Mouse (Mus musculus): ENCODE measurements around the gene Rapgef5. TPM values are rescaled to one million over a fixed set of nuclear protein-coding genes. Genes with fewer than 3 reads are reported as not detected.

Rapgef5 gene
- polyA plus RNA-seq, 1 experiment from 2014 or later = 31.7 TPM

DNA sequence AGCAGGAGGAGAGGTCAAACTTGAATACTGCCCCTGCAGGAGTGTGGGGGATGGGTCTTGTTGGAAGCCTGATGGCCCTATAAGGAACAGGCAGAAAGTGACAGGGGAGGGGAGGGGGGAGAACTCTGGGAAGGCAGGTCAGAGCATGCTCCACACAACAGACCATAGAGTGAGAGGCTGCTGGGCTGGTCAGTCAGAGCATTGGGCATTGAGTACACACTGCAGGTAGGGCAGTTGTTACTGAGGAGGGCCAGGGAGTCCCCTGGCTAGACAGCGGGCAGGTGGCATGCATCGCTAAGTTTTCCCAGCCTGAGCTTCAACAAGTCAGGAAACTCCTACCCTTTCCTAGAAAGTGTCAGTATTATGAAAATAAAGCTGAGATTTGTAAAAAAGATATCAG is 106.7 kb downstream of the Rapgef5 start:
- no peak for ATAC-seq (ENCODE audit: low FRiP score)

DNA sequence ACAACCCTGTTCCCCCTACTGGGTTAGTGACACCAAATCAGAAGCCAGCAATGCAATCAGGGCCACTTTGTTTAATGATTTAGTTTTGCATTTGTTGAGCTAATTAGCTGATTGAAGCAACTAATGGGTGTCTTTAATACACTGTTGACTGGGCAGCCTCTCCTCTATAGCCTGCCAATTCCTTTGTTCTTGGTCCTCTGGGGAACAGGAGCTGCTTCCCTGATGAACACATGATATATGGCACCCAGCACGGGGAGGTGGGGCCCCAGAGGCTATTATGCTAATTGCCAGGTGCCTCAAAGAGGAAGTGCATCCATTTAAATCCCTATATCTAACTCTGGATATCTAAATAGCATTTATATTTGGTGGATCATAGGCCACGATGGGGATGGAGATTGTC is 111.0 kb downstream of the Rapgef5 start:
- Histone ChIP-seq H3K4me2 (no peak overlapping the region), H3K36me3 (no peaks in the 10 kb centered on the region), H3K9me3 (replicated peaks) (no peaks in the 10 kb centered on the region), H3K4me3 (replicated peaks) (no peak overlapping the region), H3K9ac (replicated peaks) (no peak overlapping the region), H3K27ac (replicated peaks) (no peak overlapping the region), H3K27me3 (replicated peaks) (peaks cover 9% of the 10 kb centered on the region; the same call in 1 of the 2 replicates), H3K4me1 (peaks cover 17% of the 10 kb centered on the region)
- ATAC-seq (ENCODE audit: low FRiP score) = peak; percentile 86
- WGBS = 11% methylated on average over 2 of the region's 2 CpGs

More for the DNA sequence above, 106.7 kb downstream of the Rapgef5 start:
- no peak overlapping the region for H3K27ac ChIP-seq (replicated peaks)
- H3K9ac ChIP-seq (replicated peaks) = no peak overlapping the region
- WGBS = 90% methylated on average over 2 of the region's 2 CpGs
- H3K4me3 ChIP-seq (replicated peaks) = no peak overlapping the region
- H3K27me3 ChIP-seq (replicated peaks) = peaks cover 6% of the 10 kb centered on the region; the same call in 1 of the 2 replicates
- no peaks in the 10 kb centered on the region for H3K9me3 ChIP-seq (replicated peaks)
- H3K36me3 ChIP-seq = no peaks in the 10 kb centered on the region
- no peak overlapping the region for H3K4me2 ChIP-seq
- H3K4me1 ChIP-seq = peaks cover 11% of the 10 kb centered on the region; the same call in 1 of the 2 replicates

DNA sequence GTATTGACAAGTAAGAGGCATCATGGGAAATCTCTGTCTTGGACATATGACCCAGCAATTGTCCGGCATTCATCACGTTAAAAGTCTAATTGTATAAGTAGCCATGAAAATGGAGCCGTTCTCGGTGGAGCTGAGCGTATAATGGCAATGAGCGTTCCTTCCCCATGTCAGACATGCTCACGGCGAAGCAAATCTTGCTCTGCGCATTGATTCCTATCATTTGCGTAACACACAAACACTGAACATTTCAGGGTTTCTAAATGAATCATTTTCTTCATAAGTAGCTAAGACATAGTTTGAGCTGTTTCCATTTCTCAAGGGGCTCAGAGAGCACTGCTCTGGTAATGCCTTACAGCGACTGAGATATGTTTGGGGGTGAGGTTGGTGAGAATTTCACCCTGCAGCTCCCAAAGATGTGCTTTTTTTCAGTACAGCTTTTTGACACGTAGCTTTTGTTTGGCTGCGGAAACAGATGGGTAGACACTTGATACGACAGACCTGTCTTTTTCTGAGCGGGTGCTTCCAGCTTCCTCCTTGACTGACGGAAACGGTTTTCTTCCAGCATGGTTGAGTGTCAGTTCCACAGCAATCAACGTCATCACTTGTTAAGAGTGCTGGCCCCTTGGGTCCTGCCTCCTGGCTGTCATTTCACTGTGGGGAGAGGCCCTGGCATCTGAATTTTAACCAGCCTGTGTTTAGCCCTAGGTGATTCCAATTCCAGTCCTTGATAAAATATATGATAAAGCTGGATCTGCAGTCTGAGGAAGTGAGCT is 112.2 kb downstream of the Rapgef5 start:
- H3K9me3 ChIP-seq (replicated peaks) = no peaks in the 10 kb centered on the region
- no peak overlapping the region for H3K4me3 ChIP-seq (replicated peaks)
- ATAC-seq (ENCODE audit: low FRiP score) = peak; percentile 56; the same call in 1 of the 2 replicates
- no peak overlapping the region for H3K9ac ChIP-seq (replicated peaks)
- WGBS = 34% methylated on average over 18 of the region's 18 CpGs
- peaks cover 17% of the 10 kb centered on the region for H3K4me1 ChIP-seq
- H3K27ac ChIP-seq (replicated peaks) = 0 out of 2 replicates have a peak overlapping the region, but pooled peaks have one; percentile 5
- peaks cover 9% of the 10 kb centered on the region; the same call in 1 of the 2 replicates for H3K27me3 ChIP-seq (replicated peaks)
- H3K36me3 ChIP-seq = no peaks in the 10 kb centered on the region
- H3K4me2 ChIP-seq = peak overlapping the region; percentile 19; the same call in 1 of the 2 replicates

DNA sequence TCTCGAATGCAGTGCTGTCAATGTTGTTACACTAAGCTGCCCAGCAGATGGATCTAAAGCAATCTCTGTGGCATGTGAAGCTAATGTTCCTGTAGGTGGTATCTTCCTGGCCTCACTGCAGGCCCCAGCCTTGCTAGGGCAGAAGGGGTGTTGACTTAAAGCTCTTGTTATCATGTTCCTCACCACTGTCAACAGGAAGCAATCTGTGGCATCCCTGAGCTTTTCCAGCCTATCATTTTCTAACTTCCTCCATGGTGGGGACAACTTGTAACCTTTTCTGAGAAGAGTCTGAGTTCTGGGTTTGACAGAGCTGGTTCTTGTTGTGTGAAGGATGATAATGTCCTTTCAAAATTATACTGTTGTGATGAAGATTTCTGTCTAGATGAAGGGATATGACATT is 115.9 kb downstream of the Rapgef5 start:
- 63% methylated on average over 1 of the region's 1 CpGs for WGBS
- no peaks in the 10 kb centered on the region for H3K9me3 ChIP-seq (replicated peaks)
- H3K4me1 ChIP-seq = peaks cover 17% of the 10 kb centered on the region
- H3K27me3 ChIP-seq (replicated peaks) = 0 out of 2 replicates have a peak, but pooled peaks cover 3% of the 10 kb centered on the region
- no peak overlapping the region for H3K4me3 ChIP-seq (replicated peaks)
- no peak for ATAC-seq (ENCODE audit: low FRiP score)
- H3K27ac ChIP-seq (replicated peaks) = no peak overlapping the region
- H3K36me3 ChIP-seq = no peaks in the 10 kb centered on the region
- no peak overlapping the region for H3K4me2 ChIP-seq
- no peak overlapping the region for H3K9ac ChIP-seq (replicated peaks)

DNA sequence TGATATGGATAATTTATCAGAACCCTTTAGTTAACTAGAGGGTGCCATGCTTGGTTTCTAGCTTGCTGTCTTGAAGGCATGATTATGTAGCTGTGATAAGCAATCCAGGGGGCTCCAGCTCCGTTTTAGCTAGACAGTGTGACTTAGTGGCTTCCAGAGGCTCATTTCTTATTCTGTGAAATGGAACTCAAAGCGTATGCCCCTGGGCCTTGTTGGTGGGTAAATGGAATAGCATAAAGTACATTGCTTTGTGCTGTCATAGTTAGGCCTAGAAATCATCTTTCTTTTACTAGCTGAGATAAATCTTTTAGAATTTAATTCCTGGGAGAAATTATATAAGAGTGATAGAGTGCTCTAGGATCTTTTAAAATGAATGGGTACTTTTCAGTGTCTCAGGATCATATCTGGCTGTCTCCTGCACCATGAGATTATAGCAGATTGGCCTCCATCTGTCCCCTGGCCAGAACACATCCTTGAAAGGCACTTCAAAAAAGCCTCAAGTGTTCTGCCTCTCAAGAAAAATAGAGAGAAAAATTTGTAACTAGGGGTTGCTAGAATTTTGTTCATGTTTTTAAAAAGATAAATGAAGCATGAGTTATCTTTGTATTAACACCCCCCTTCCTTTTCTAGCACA is 120.0 kb downstream of the Rapgef5 start:
- no peak overlapping the region for H3K4me3 ChIP-seq (replicated peaks)
- H3K4me1 ChIP-seq = peaks cover 4% of the 10 kb centered on the region; the same call in 1 of the 2 replicates
- WGBS = 34% methylated on average over 2 of the region's 2 CpGs
- H3K9me3 ChIP-seq (replicated peaks) = no peaks in the 10 kb centered on the region
- H3K9ac ChIP-seq (replicated peaks) = no peak overlapping the region
- H3K27me3 ChIP-seq (replicated peaks) = no peaks in the 10 kb centered on the region
- H3K4me2 ChIP-seq = no peak overlapping the region
- ATAC-seq (ENCODE audit: low FRiP score) = peak; percentile 60
- H3K27ac ChIP-seq (replicated peaks) = no peak overlapping the region
- no peaks in the 10 kb centered on the region for H3K36me3 ChIP-seq

DNA sequence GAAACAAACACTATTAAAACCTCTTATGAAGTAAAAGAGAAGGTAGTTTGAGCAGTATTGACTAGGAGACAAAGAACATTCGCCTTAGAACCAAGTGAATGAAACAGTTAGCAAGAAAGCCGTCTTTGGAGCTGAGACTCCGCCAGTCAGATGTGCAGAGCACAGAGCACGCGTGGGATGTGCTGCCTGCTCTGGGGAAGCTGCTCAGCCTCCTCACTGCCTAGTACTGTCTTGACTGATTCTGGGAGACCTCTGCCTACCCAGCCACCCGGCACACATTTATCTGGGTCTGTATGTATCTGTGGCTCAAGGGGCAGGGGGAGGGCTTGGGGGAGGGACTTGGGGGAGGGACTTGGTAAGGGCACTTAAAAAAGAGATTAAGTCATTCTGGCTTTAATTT is 120.7 kb downstream of the Rapgef5 start:
- Histone ChIP-seq H3K27me3 (replicated peaks) (no peaks in the 10 kb centered on the region), H3K9ac (replicated peaks) (no peak overlapping the region), H3K4me3 (replicated peaks) (no peak overlapping the region), H3K4me1 (peaks cover 4% of the 10 kb centered on the region; the same call in 1 of the 2 replicates), H3K9me3 (replicated peaks) (no peaks in the 10 kb centered on the region), H3K27ac (replicated peaks) (no peak overlapping the region), H3K4me2 (no peak overlapping the region), H3K36me3 (no peaks in the 10 kb centered on the region)
- 55% methylated on average over 6 of the region's 6 CpGs for WGBS
- no peak for ATAC-seq (ENCODE audit: low FRiP score)

DNA sequence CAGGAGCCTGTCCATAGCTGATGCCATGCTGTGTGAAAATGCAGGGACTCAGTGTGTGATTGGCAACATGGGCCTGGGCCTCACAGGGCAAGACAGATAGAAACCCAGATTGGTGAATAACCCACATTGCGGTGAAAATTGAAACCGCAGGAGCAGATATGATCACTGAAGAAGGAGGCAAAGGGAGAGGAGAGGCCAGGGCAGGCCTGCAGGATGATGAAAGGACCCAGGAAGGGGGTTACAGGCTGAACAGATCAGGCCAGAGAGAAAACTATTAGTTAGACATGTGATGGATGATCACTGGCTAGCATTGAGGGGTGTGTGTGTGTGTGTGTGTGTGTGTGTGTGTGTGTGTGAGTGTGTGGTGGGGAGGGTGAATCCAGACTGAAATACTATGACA is 122.6 kb downstream of the Rapgef5 start:
- Histone ChIP-seq H3K4me3 (replicated peaks) (no peak overlapping the region), H3K27ac (replicated peaks) (no peak overlapping the region; the same call in 1 of the 2 replicates), H3K27me3 (replicated peaks) (no peaks in the 10 kb centered on the region), H3K4me1 (peaks cover 4% of the 10 kb centered on the region; the same call in 1 of the 2 replicates), H3K36me3 (no peaks in the 10 kb centered on the region), H3K9me3 (replicated peaks) (no peaks in the 10 kb centered on the region), H3K4me2 (no peak overlapping the region), H3K9ac (replicated peaks) (no peak overlapping the region)
- 92% methylated on average over 2 of the region's 2 CpGs for WGBS
- no peak for ATAC-seq (ENCODE audit: low FRiP score)

DNA sequence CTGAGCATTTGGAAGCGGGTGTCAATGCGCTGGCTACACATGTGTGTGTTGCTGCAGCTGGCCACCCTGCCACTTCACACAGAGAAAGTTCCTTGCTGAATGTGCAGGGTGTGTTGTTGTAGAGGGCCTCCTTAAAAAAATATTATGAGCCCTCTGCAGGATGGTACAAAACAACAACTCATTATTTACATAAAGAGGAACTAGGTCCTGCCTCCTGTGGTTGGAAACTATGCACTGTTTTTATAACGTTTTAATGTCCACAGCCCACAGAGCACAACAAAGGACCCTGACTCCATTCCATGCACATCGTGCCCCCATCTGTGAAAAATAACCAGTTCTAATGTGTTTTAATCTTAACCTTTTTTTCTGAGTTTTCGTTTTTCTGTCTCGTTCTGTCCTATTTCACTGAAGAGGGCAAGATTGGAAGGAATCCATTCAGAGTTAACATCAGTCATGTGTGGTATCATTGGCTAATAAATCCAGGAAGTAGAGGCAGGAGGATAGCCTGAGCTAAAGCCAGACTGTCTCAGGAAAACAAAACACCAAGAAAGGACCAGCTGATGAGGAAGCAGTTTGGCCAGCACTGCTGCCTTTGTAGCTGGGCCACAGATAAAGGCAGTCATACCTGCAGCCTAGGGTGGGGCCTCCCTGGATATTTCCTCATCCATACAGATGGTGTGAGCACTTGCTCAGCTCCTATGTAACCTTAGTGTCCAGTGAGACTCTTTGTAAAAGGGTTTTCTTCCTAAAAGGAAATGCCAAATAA is 123.3 kb downstream of the Rapgef5 start:
- Histone ChIP-seq H3K4me2 (no peak overlapping the region), H3K4me3 (replicated peaks) (no peak overlapping the region), H3K27me3 (replicated peaks) (no peaks in the 10 kb centered on the region), H3K9me3 (replicated peaks) (no peaks in the 10 kb centered on the region), H3K9ac (replicated peaks) (no peak overlapping the region), H3K36me3 (no peaks in the 10 kb centered on the region), H3K4me1 (peaks cover 4% of the 10 kb centered on the region; the same call in 1 of the 2 replicates), H3K27ac (replicated peaks) (no peak overlapping the region)
- WGBS = 73% methylated on average over 6 of the region's 6 CpGs
- ATAC-seq (ENCODE audit: low FRiP score) = no peak

DNA sequence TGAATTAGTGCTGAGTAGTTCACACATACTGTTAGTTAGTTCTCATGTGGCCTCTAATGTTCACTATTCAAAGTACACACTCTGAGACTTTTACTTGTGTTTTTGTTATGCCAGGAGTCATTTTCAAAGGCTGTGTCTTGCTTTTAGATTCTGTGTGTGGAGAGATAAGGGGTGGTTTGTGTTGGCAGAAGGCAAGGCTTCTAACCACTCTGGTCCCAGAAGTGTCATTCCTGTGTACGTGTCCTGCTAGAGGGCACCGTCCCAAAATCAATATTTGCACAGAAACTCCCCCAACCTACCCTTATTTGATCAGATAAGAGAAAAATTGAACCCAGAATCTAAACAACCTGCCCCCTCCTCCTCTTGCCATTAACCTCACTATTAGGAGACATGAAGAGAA is 126.2 kb downstream of the Rapgef5 start:
- 72% methylated on average over 2 of the region's 2 CpGs for WGBS
- no peak for ATAC-seq (ENCODE audit: low FRiP score)
- Histone ChIP-seq H3K27me3 (replicated peaks) (no peaks in the 10 kb centered on the region), H3K9me3 (replicated peaks) (no peaks in the 10 kb centered on the region), H3K9ac (replicated peaks) (no peak overlapping the region), H3K4me2 (no peak overlapping the region), H3K4me3 (replicated peaks) (no peak overlapping the region), H3K4me1 (peaks cover 4% of the 10 kb centered on the region; the same call in 1 of the 2 replicates), H3K36me3 (no peaks in the 10 kb centered on the region), H3K27ac (replicated peaks) (no peak overlapping the region)

DNA sequence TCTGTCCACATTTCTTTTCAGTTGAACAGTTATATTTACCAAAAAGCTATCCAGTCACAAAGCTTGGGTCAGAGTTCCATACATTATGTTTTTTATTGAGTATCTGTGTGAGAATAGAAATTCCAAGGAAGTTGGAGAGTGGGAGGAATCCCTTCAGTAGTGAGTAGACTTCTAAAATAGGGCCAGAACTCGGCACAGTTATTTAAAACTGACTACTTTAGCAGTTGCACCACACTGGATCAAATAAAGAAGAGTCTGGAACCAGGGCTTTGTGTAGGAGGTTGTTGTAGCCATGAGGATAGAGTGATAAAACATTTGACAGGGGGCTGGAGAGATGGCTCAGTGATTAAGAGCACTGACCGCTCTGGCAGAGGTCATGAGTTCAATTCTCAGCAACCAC is 129.5 kb downstream of the Rapgef5 start:
- 85% methylated on average over 2 of the region's 2 CpGs for WGBS
- H3K36me3 ChIP-seq = no peaks in the 10 kb centered on the region
- no peak overlapping the region for H3K9ac ChIP-seq (replicated peaks)
- H3K9me3 ChIP-seq (replicated peaks) = no peaks in the 10 kb centered on the region
- H3K4me3 ChIP-seq (replicated peaks) = no peak overlapping the region
- no peak overlapping the region for H3K4me2 ChIP-seq
- no peak overlapping the region for H3K27ac ChIP-seq (replicated peaks)
- ATAC-seq (ENCODE audit: low FRiP score) = no peak
- H3K27me3 ChIP-seq (replicated peaks) = no peaks in the 10 kb centered on the region
- H3K4me1 ChIP-seq = no peaks in the 10 kb centered on the region

DNA sequence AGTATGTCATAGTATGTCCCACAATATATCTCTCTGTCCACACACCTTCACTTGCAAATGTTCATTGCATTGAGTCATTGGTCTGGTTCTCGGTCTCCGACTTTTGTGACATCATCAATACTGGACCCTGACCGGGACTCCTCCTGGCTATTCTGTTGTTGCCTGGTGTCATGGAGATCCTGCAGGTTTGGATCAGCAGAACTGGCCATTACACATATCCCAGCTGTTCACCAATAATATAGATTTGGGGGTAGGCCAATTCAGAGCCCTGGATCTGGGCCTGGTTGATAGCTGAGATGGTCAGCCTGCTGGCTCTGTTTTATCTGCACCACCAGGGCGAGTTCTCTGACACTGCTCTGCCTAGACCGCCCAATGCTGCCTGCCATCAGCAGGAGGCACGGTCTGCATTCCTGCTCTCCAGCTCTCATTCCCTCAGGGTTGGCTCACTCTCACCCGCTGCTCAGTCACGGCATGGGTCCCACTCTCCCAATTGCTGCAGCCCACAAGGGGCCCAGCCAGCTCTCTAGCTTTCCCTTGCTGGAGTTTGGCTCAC is 137.7 kb downstream of the Rapgef5 start:
- ATAC-seq (ENCODE audit: low FRiP score) = no peak
- no peaks in the 10 kb centered on the region for H3K9me3 ChIP-seq (replicated peaks)
- H3K27ac ChIP-seq (replicated peaks) = no peak overlapping the region
- WGBS = 89% methylated on average over 8 of the region's 8 CpGs
- H3K4me2 ChIP-seq = no peak overlapping the region
- H3K9ac ChIP-seq (replicated peaks) = no peak overlapping the region
- H3K4me1 ChIP-seq = no peaks in the 10 kb centered on the region
- H3K4me3 ChIP-seq (replicated peaks) = no peak overlapping the region
- H3K27me3 ChIP-seq (replicated peaks) = no peaks in the 10 kb centered on the region
- no peaks in the 10 kb centered on the region for H3K36me3 ChIP-seq
